Mouse (Mus musculus): ENCODE measurements around the gene Adamtsl5.

DNA sequence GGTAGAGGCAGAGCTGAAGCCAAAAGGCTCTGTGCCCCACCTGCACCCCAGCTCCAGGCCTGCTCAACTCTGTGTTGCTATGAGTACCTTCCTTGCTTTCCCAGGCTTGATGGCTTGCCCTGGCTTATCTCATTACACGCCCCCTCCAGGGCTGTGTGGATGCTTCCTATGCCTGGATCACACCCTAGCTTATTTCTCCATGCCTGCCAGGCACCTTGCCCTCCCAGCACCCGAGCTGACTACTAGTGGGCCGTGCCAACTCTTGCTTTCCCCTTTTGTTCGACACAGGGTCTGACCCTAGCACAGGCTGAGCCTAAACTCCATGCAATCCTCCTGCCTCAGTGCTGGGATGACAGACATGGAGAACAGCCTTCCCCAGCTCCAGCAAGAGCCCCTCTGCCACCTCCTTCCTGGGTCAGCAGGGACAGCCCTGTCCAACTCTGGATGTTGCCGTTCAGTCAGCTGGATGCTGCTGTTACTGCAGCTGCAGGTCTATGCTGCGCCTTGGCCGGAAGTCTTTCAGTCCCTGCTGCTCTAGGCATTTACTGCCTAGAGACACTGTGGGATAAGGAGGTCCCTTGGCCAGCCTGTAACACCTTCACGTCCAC is 50.6 kb downstream of the Adamtsl5 start:
- TF ChIP-seq POLR2A (IDR thresholded peaks at IDR 0.05; ENCODE audit: borderline replicate concordance, insufficient read depth, low read length) (no peak), CTCF (IDR thresholded peaks at IDR 0.05; ENCODE audit: borderline replicate concordance, insufficient read depth, low read depth, low read length) (no peak)
